Mouse (Mus musculus): ENCODE results near the gene Irx4.
A peak's percentile ranks its signal among the peaks of the same experiment; 100 is the strongest.

Irx4 gene

GRCm38 (mm10) chr13:73269891-73270290 is 9.6 kb downstream of the Irx4 start:
- DNase-seq (ENCODE audit: low read depth, low spot score): no peak

- no peak for DNase-seq (ENCODE audit: low read depth, low spot score)
Measured at GRCm38 (mm10) chr13:73270451-73271081, 10.3 kb downstream of the Irx4 start.

GRCm38 (mm10) chr13:73271336-73272242 is 11.3 kb downstream of the Irx4 start:
- peak; percentile 87 for DNase-seq (ENCODE audit: low read depth, low spot score)

GRCm38 (mm10) chr13:73272794-73273282 is 12.6 kb downstream of the Irx4 start:
- peak; percentile 19 for DNase-seq (ENCODE audit: low read depth, low spot score)

- peak; percentile 55 for DNase-seq (ENCODE audit: low read depth, low spot score)
Measured at GRCm38 (mm10) chr13:73273536-73273935, 13.3 kb downstream of the Irx4 start.

- DNase-seq (ENCODE audit: low read depth, low spot score): no peak
Measured at GRCm38 (mm10) chr13:73277361-73277760, 17.1 kb downstream of the Irx4 start.

GRCm38 (mm10) chr13:73277797-73278196 is 17.5 kb downstream of the Irx4 start:
- no peak for DNase-seq (ENCODE audit: low read depth, low spot score)

GRCm38 (mm10) chr13:73279196-73279595 is 18.9 kb downstream of the Irx4 start:
- peak; percentile 62 for DNase-seq (ENCODE audit: low read depth, low spot score)

- no peak for DNase-seq (ENCODE audit: low read depth, low spot score)
Measured at GRCm38 (mm10) chr13:73282407-73282806, 22.1 kb downstream of the Irx4 start.

GRCm38 (mm10) chr13:73283534-73283933 is 23.3 kb downstream of the Irx4 start:
- DNase-seq (ENCODE audit: low read depth, low spot score): no peak

- no peak for DNase-seq (ENCODE audit: low read depth, low spot score)
Measured at GRCm38 (mm10) chr13:73290206-73290605, 29.9 kb downstream of the Irx4 start.

GRCm38 (mm10) chr13:73291102-73291501 is 30.8 kb downstream of the Irx4 start:
- DNase-seq (ENCODE audit: low read depth, low spot score): no peak

GRCm38 (mm10) chr13:73298717-73299116 is 38.4 kb downstream of the Irx4 start:
- no peak for DNase-seq (ENCODE audit: low read depth, low spot score)

GRCm38 (mm10) chr13:73299322-73299721 is 39.0 kb downstream of the Irx4 start:
- DNase-seq (ENCODE audit: low read depth, low spot score): no peak

- DNase-seq (ENCODE audit: low read depth, low spot score): peak; percentile 10
Measured at GRCm38 (mm10) chr13:73304729-73305128, 44.5 kb downstream of the Irx4 start.

- peak; percentile 75 for DNase-seq (ENCODE audit: low read depth, low spot score)
Measured at GRCm38 (mm10) chr13:73305398-73306084, 45.3 kb downstream of the Irx4 start.

- DNase-seq (ENCODE audit: low read depth, low spot score): no peak
Measured at GRCm38 (mm10) chr13:73306085-73306410, 45.8 kb downstream of the Irx4 start.

GRCm38 (mm10) chr13:73306430-73306829 is 46.2 kb downstream of the Irx4 start:
- no peak for DNase-seq (ENCODE audit: low read depth, low spot score)

- DNase-seq (ENCODE audit: low read depth, low spot score): peak; percentile 73
Measured at GRCm38 (mm10) chr13:73310183-73310929, 50.1 kb downstream of the Irx4 start.
